Mouse (Mus musculus) cerebellum, adult 2 months (tissue): ENCODE measurements around the gene Hsf5.

ENCODE experiments used
- CTCF ChIP-seq: fragments of 200-500 bp; IDR thresholded peaks from 2 replicates; pipeline ENCODE4 v1.5.1; 2011; ENCODE audit warnings: low read depth, mild to moderate bottlenecking, control low read depth, low read length, moderate library complexity, borderline replicate concordance; ENCODE audit not compliant: insufficient read depth
- POLR2A ChIP-seq: fragments of 200-500 bp; IDR thresholded peaks from 2 replicates; pipeline ENCODE4 v1.6.1; 2011; ENCODE audit warnings: low read length, control low read depth, borderline replicate concordance; ENCODE audit not compliant: insufficient read depth

DNA sequence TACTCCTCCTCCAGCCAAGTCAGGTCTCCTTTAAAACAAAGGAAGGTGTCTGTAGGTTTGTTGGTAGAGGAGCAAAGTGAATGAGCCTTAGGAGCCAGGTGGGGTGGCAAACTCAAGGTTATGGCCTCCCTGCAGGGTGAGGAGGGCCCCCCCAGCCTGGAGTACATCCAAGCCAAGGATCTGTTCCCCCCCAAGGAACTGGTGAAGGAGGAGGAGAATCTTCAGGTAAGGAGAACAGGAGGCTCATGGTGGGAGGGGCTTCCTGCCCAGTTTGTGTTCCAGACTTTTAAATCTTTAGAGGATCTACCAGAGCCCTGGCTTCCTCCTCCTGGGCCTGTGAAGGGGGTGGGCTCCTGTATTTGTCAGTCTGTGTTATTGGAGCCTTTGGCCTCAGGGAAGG is 19.9 kb upstream of the Hsf5 start:
- TF ChIP-seq CTCF (no peak), POLR2A (no peak)
